Mouse (Mus musculus): ENCODE data around the gene Gm20696. TPM values are rescaled to one million over a fixed set of nuclear protein-coding genes. Genes with fewer than 3 reads are reported as not detected.
A peak's percentile ranks its signal among the peaks of the same experiment; 100 is the strongest.

Gm20696 gene
- polyA plus RNA-seq, 1 experiment from 2014 or later = 2.7 TPM

DNA sequence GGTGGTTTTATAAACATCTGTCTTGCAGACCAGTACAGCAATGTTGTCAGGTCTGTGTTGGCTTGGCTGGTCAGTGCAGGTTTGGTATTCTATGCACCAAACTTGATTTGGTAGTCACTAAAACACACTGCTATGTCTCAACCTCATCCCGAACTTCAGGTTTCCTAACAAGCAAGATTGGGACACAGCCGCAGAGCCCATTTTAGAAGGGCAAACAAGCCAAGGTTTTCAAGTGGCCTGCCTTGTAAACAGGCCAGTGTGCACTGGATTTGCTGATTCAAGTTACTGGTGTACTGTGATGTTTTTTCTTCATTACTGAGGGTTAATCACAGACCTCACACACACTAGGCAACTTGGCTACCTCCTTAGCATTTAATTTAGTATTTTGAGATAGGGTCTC is 10.5 kb downstream of the Gm20696 start:
- H3K27ac ChIP-seq = no peak overlapping the region
- H3K27me3 ChIP-seq (replicated peaks) = no peaks in the 10 kb centered on the region
- 82% methylated on average over 2 of the region's 2 CpGs for WGBS
- no peak overlapping the region for H3K9ac ChIP-seq
- no peaks in the 10 kb centered on the region for H3K4me1 ChIP-seq (replicated peaks)
- H3K4me3 ChIP-seq (replicated peaks) = no peak overlapping the region
- H3K4me2 ChIP-seq (replicated peaks) = no peak overlapping the region
- no peaks in the 10 kb centered on the region for H3K9me3 ChIP-seq
- no peaks in the 10 kb centered on the region for H3K36me3 ChIP-seq
- ATAC-seq = no peak

GRCm38 (mm10) chr6:99655488-99655887 is 11.1 kb downstream of the Gm20696 start:
- Histone ChIP-seq H3K4me2 (replicated peaks) (no peak overlapping the region), H3K4me3 (replicated peaks) (no peak overlapping the region), H3K27me3 (replicated peaks) (no peaks in the 10 kb centered on the region), H3K4me1 (replicated peaks) (no peaks in the 10 kb centered on the region), H3K9ac (no peak overlapping the region), H3K27ac (no peak overlapping the region), H3K36me3 (no peaks in the 10 kb centered on the region), H3K9me3 (no peaks in the 10 kb centered on the region)
- WGBS = 51% methylated on average over 7 of the region's 7 CpGs
- no peak for ATAC-seq

DNA sequence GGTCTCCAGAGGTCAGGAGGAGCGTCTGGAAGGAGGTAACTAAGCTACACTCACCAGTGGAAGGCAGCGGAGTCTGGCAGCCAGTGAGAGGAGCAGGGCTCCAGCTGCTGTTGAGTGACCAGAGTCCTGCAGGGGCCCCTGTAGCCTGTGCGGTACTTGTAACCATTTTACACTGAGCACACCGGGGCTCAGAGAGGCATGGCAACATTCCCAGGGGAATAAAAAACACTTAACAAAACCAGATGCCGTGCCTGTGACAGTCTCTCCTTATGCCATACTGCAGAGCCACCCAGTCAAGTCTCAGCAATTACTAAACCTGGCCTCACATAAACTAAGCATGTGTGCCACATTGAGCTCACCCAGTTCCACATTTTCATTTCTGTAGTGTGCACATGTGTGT is 12.3 kb downstream of the Gm20696 start:
- Histone ChIP-seq H3K4me3 (replicated peaks) (no peak overlapping the region), H3K27ac (no peak overlapping the region), H3K4me2 (replicated peaks) (no peak overlapping the region), H3K27me3 (replicated peaks) (no peaks in the 10 kb centered on the region), H3K9me3 (no peaks in the 10 kb centered on the region), H3K36me3 (no peaks in the 10 kb centered on the region), H3K9ac (no peak overlapping the region), H3K4me1 (replicated peaks) (no peaks in the 10 kb centered on the region)
- 63% methylated on average over 5 of the region's 5 CpGs for WGBS
- ATAC-seq = no peak

DNA sequence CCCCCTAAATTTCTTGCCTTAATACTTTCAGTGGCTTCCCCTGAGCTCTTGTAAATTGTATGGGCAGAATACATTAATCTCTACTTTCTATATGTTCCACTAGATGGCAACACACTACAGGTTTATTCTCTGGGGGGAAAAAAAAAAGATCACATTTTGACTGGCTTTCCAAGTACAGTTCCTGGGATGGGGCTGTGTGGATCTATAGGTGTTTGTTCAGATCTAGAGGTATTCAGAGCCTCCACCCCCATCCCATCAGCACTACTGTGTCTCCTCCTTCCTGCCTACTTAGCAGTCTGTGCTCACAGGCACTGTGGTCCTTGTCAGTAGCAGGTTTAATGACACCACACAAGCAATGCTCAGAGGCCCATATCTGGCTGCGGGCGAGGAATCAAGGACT is 14.3 kb downstream of the Gm20696 start:
- Histone ChIP-seq H3K4me3 (replicated peaks) (no peak overlapping the region), H3K27ac (no peak overlapping the region), H3K9me3 (no peaks in the 10 kb centered on the region), H3K4me2 (replicated peaks) (no peak overlapping the region), H3K36me3 (no peaks in the 10 kb centered on the region), H3K9ac (no peak overlapping the region), H3K27me3 (replicated peaks) (no peaks in the 10 kb centered on the region), H3K4me1 (replicated peaks) (no peaks in the 10 kb centered on the region)
- 77% methylated on average over 2 of the region's 2 CpGs for WGBS
- ATAC-seq = no peak

- no peaks in the 10 kb centered on the region for H3K27me3 ChIP-seq (replicated peaks)
- H3K4me1 ChIP-seq (replicated peaks) = peaks cover 9% of the 10 kb centered on the region
- 59% methylated on average over 2 of the region's 2 CpGs for WGBS
- H3K9ac ChIP-seq = no peak overlapping the region
- no peak for ATAC-seq
- no peak overlapping the region for H3K4me2 ChIP-seq (replicated peaks)
- no peaks in the 10 kb centered on the region for H3K9me3 ChIP-seq
- H3K27ac ChIP-seq = no peak overlapping the region
- no peaks in the 10 kb centered on the region for H3K36me3 ChIP-seq
- no peak overlapping the region for H3K4me3 ChIP-seq (replicated peaks)
Observed at GRCm38 (mm10) chr6:99649307-99649706, 17.3 kb downstream of the Gm20696 start.

GRCm38 (mm10) chr6:99646344-99646743 is 20.3 kb downstream of the Gm20696 start:
- Histone ChIP-seq H3K27ac (no peak overlapping the region), H3K9me3 (no peaks in the 10 kb centered on the region), H3K9ac (0 out of 2 replicates have a peak overlapping the region, but pooled peaks have one; percentile 27), H3K4me2 (replicated peaks) (peak overlapping the region; percentile 45), H3K4me1 (replicated peaks) (peaks cover 18% of the 10 kb centered on the region), H3K36me3 (no peaks in the 10 kb centered on the region), H3K4me3 (replicated peaks) (no peak overlapping the region), H3K27me3 (replicated peaks) (no peaks in the 10 kb centered on the region)
- peak; percentile 62 for ATAC-seq
- 22% methylated on average over 10 of the region's 10 CpGs for WGBS

GRCm38 (mm10) chr6:99644876-99645275 is 21.7 kb downstream of the Gm20696 start:
- ATAC-seq = no peak
- no peak overlapping the region for H3K27ac ChIP-seq
- H3K36me3 ChIP-seq = no peaks in the 10 kb centered on the region
- H3K9ac ChIP-seq = no peak overlapping the region
- no peak overlapping the region for H3K4me2 ChIP-seq (replicated peaks)
- 88% methylated on average over 5 of the region's 5 CpGs for WGBS
- no peaks in the 10 kb centered on the region for H3K9me3 ChIP-seq
- H3K4me3 ChIP-seq (replicated peaks) = no peak overlapping the region
- H3K4me1 ChIP-seq (replicated peaks) = peaks cover 18% of the 10 kb centered on the region
- no peaks in the 10 kb centered on the region for H3K27me3 ChIP-seq (replicated peaks)

GRCm38 (mm10) chr6:99644386-99644785 is 22.2 kb downstream of the Gm20696 start:
- no peak overlapping the region for H3K4me2 ChIP-seq (replicated peaks)
- H3K36me3 ChIP-seq = no peaks in the 10 kb centered on the region
- WGBS = 69% methylated on average over 5 of the region's 5 CpGs
- H3K4me1 ChIP-seq (replicated peaks) = peaks cover 18% of the 10 kb centered on the region
- ATAC-seq = 0 out of 2 replicates have a peak, but pooled peaks have one; percentile 8
- H3K9ac ChIP-seq = no peak overlapping the region
- no peak overlapping the region for H3K4me3 ChIP-seq (replicated peaks)
- no peaks in the 10 kb centered on the region for H3K9me3 ChIP-seq
- H3K27ac ChIP-seq = peak overlapping the region; percentile 34; the same call in 1 of the 2 replicates
- H3K27me3 ChIP-seq (replicated peaks) = no peaks in the 10 kb centered on the region

DNA sequence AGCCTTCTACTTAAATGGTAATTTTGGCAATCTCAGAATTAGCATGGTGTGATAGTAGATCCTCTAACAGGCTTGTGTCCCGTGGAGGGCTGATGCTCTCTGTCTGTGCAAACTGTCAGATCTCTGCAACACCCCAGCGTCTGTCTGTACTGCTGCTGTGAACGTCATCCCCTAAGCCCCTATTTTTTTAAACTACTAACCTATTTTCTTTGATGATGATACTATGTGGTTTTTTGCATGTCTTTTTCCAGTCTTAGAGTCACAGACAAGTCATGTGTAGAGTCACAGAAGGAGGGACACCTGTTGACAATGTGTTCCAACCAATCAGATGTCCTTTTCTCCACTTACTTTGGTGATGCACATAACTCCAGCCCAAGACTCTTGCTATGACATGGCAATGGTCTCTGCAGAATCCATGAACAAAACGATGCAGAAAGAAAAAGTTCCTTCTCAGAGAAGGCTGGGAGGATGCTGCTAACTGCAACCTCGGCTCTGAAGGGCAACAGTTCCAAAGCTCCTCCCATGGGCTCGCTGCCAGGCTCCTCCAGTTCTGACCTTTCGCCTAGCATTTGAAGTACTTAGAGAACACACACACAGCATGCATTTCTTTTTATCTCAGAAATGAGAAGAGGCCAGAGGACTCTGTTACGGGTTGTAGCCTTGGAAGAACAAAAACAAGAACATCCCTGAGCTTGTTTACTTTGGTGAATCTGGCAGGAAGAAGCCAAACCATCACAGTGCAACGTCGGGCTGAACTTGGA is 23.0 kb downstream of the Gm20696 start:
- H3K36me3 ChIP-seq = no peaks in the 10 kb centered on the region
- no peak overlapping the region for H3K4me3 ChIP-seq (replicated peaks)
- no peak overlapping the region for H3K9ac ChIP-seq
- peaks cover 18% of the 10 kb centered on the region for H3K4me1 ChIP-seq (replicated peaks)
- ATAC-seq = peak; percentile 71
- H3K4me2 ChIP-seq (replicated peaks) = 0 out of 2 replicates have a peak overlapping the region, but pooled peaks have one; percentile 6
- H3K27ac ChIP-seq = peak overlapping the region; percentile 34; the same call in 1 of the 2 replicates
- H3K9me3 ChIP-seq = no peaks in the 10 kb centered on the region
- H3K27me3 ChIP-seq (replicated peaks) = no peaks in the 10 kb centered on the region
- WGBS = 39% methylated on average over 10 of the region's 10 CpGs

DNA sequence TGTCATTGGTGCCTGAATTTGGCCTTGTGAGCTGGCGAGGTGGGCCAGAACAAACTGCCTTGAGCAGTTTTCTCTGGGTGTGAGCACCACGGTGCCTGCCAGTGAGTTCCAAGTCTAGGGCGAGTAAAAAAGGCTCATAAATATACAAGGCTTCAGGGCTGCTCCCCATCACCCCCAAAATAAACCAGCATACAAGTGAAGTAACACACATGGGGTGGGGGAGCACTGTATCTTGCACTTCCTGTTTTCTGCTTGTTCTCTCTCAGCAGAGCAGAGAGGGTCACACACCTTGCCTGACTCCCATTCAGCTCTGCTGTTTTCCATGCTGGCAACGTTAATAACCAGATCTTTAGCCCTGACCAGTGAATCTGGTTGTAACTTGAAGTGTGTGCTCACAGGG is 29.1 kb downstream of the Gm20696 start:
- H3K4me3 ChIP-seq (replicated peaks) = no peak overlapping the region
- H3K27ac ChIP-seq = no peak overlapping the region
- no peaks in the 10 kb centered on the region for H3K9me3 ChIP-seq
- H3K36me3 ChIP-seq = no peaks in the 10 kb centered on the region
- ATAC-seq = no peak
- no peaks in the 10 kb centered on the region for H3K27me3 ChIP-seq (replicated peaks)
- H3K9ac ChIP-seq = no peak overlapping the region
- H3K4me2 ChIP-seq (replicated peaks) = no peak overlapping the region
- H3K4me1 ChIP-seq (replicated peaks) = no peaks in the 10 kb centered on the region
- 66% methylated on average over 4 of the region's 4 CpGs for WGBS

- H3K27ac ChIP-seq = no peak overlapping the region
- H3K9ac ChIP-seq = no peak overlapping the region
- WGBS = 66% methylated on average over 8 of the region's 8 CpGs
- H3K36me3 ChIP-seq = no peaks in the 10 kb centered on the region
- no peaks in the 10 kb centered on the region for H3K4me1 ChIP-seq (replicated peaks)
- no peaks in the 10 kb centered on the region for H3K27me3 ChIP-seq (replicated peaks)
- no peak overlapping the region for H3K4me3 ChIP-seq (replicated peaks)
- H3K4me2 ChIP-seq (replicated peaks) = no peak overlapping the region
- H3K9me3 ChIP-seq = no peaks in the 10 kb centered on the region
- no peak for ATAC-seq
Observed at GRCm38 (mm10) chr6:99636801-99637200, 29.8 kb downstream of the Gm20696 start.

- no peaks in the 10 kb centered on the region for H3K9me3 ChIP-seq
- H3K36me3 ChIP-seq = no peaks in the 10 kb centered on the region
- no peaks in the 10 kb centered on the region for H3K27me3 ChIP-seq (replicated peaks)
- no peak overlapping the region for H3K27ac ChIP-seq
- WGBS = 46% methylated on average over 9 of the region's 9 CpGs
- H3K4me3 ChIP-seq (replicated peaks) = no peak overlapping the region
- no peak for ATAC-seq
- H3K4me2 ChIP-seq (replicated peaks) = no peak overlapping the region
- no peak overlapping the region for H3K9ac ChIP-seq
- H3K4me1 ChIP-seq (replicated peaks) = no peaks in the 10 kb centered on the region
Observed at GRCm38 (mm10) chr6:99636121-99636520, 30.5 kb downstream of the Gm20696 start.

All from intestine, embryonic 15.5 days (tissue).